Mouse (Mus musculus) embryonic fibroblast, embryonic 13.5 days (primary cell): ENCODE results near the gene Nexn. TPM values are rescaled to one million over a fixed set of nuclear protein-coding genes. Genes with fewer than 3 reads are reported as not detected.
A peak's percentile ranks its signal among the peaks of the same experiment; 100 is the strongest.
"Not testable (repeated sequence)": the region's sequence is repeated elsewhere in the genome, so short reads cannot be mapped to it uniquely, and the experiment has no call there.

Experiments used
- H3K27ac ChIP-seq: 2 replicates; pipeline ENCODE4 v1.5.1; 2012; ENCODE audit warnings: low read length, control low read depth, inconsistent platforms; ENCODE audit not compliant: insufficient read depth
- H3K4me1 ChIP-seq: 2 replicates; pipeline ENCODE4 v1.6.1; 2011; ENCODE audit warnings: low read length; ENCODE audit not compliant: control insufficient read depth, insufficient read depth
- H3K4me3 ChIP-seq: 2 replicates; pipeline ENCODE4 v1.5.1; 2011; ENCODE audit warnings: mild to moderate bottlenecking, control low read depth, low read length; ENCODE audit not compliant: insufficient read depth
- CTCF ChIP-seq: IDR thresholded peaks from 2 replicates; pipeline ENCODE4 v1.5.1; 2011; ENCODE audit warnings: mild to moderate bottlenecking, control low read depth, low read length, moderate library complexity, borderline replicate concordance; ENCODE audit not compliant: insufficient read depth
- POLR2A ChIP-seq: IDR thresholded peaks from 2 replicates; pipeline ENCODE4 v1.6.1; 2011; ENCODE audit warnings: low read depth, mild to moderate bottlenecking, control low read depth, low read length, moderate library complexity
- polyA plus RNA-seq: library from polyadenylated mRNA; stranded (reverse); fragments of >200 nt; gene quantifications from 2 replicates; pipeline ENCODE4 v1.2.4, GENCODE M21; 2011; ENCODE audit warnings: low read depth; ENCODE audit not compliant: missing spikeins, insufficient read length

Gene Nexn
- polyA plus RNA-seq, 1 experiment, result 144 TPM

DNA sequence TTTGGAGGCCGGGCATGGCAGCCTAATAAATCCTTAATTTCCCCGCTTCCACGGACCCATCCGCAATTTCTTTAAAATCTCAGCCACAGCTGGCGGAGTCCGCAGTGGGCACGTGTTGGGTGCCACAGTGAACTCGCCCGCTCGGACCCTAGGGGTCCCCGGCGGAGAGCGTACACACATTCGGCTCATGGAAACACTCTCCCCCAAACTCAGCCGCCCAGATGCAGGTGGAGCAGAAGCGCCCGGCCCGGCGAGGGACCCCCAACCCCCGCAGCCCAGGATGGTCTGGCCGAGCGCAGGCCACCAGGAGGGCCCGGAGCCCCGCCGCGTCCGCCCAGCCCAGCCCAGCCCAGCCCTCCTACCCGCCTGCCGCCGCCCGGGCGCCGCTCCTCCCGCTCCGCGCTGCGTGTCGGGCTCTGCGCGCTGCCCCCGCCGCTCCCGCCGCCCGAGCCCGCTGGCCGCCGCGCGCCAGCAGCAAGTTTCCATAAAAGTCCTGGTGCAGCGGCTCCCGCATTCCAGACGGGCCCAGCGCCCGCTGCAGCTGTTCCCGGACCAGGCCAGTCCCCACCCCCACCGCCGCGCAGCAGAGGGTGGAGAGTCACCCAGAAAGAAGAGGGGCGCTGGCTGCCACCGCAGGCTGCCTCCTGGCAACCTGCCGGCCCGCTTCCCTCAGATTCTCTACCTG lies 657 bp downstream of the Nexn start:
- H3K27ac ChIP-seq, result peak overlapping the region; percentile 80
- no peak for TF ChIP-seq CTCF
- no peak; the same call in 1 of the 2 replicates for TF ChIP-seq POLR2A
- H3K4me3 ChIP-seq, result peak overlapping the region; percentile 69
- H3K4me1 ChIP-seq, result 0 out of 2 replicates have a peak, but pooled peaks cover 2% of the 10 kb centered on the region

- TF ChIP-seq CTCF (no peak), POLR2A (peak; percentile 8; the same call in 1 of the 2 replicates)
- H3K27ac ChIP-seq, result peak overlapping the region; percentile 78
- H3K4me1 ChIP-seq, result 0 out of 2 replicates have a peak, but pooled peaks cover 2% of the 10 kb centered on the region
- peak overlapping the region; percentile 69 for H3K4me3 ChIP-seq
Measured at GRCm38 (mm10) chr3:152264830-152265229, 1.3 kb downstream of the Nexn start.

- Histone ChIP-seq H3K4me3 (peak overlapping the region; percentile 19; the same call in 1 of the 2 replicates), H3K4me1 (0 out of 2 replicates have a peak, but pooled peaks cover 2% of the 10 kb centered on the region), H3K27ac (peak overlapping the region; percentile 78; the same call in 1 of the 2 replicates)
- TF ChIP-seq POLR2A, result 0 out of 2 replicates have a peak, but pooled peaks have one; percentile 2
- no peak for TF ChIP-seq CTCF
Measured at GRCm38 (mm10) chr3:152264374-152264773, 1.8 kb downstream of the Nexn start.

DNA sequence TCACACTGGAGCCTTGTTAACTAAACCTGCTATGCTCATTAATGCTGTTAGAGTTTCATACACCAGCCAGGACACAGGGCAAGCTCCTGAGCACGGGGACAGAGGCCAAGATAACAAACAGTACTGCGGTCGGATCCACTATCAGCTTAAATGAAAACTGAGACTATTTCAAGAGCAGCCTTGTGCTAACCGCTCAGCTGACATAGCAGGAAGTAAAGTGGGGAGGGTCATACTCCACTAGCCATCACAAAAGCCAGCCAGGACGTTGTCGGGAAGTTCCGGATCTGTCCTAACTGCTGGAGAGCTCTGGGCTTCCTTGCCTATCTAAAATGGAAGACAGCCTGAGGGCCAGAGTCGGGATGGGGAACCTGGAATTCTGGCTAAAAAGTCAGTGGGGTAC lies 4.2 kb downstream of the Nexn start:
- Histone ChIP-seq H3K27ac (no peak overlapping the region), H3K4me3 (no peak overlapping the region), H3K4me1 (0 out of 2 replicates have a peak, but pooled peaks cover 2% of the 10 kb centered on the region)
- no peak for TF ChIP-seq CTCF
- TF ChIP-seq POLR2A, result no peak

GRCm38 (mm10) chr3:152261436-152261835 lies 4.7 kb downstream of the Nexn start:
- TF ChIP-seq POLR2A (no peak), CTCF (no peak)

GRCm38 (mm10) chr3:152260362-152260761 lies 5.8 kb downstream of the Nexn start:
- no peak overlapping the region for H3K4me3 ChIP-seq
- 0 out of 2 replicates have a peak, but pooled peaks cover 2% of the 10 kb centered on the region for H3K4me1 ChIP-seq
- TF ChIP-seq POLR2A (no peak), CTCF (no peak)
- H3K27ac ChIP-seq, result no peak overlapping the region

More at GRCm38 (mm10) chr3:152261436-152261835, 4.7 kb downstream of the Nexn start:
- no peak overlapping the region for H3K27ac ChIP-seq
- H3K4me1 ChIP-seq, result 0 out of 2 replicates have a peak, but pooled peaks cover 2% of the 10 kb centered on the region
- H3K4me3 ChIP-seq, result no peak overlapping the region

GRCm38 (mm10) chr3:152259409-152259808 lies 6.7 kb downstream of the Nexn start:
- H3K4me3 ChIP-seq, H3K4me1 ChIP-seq, H3K27ac ChIP-seq: not testable (repeated sequence)

DNA sequence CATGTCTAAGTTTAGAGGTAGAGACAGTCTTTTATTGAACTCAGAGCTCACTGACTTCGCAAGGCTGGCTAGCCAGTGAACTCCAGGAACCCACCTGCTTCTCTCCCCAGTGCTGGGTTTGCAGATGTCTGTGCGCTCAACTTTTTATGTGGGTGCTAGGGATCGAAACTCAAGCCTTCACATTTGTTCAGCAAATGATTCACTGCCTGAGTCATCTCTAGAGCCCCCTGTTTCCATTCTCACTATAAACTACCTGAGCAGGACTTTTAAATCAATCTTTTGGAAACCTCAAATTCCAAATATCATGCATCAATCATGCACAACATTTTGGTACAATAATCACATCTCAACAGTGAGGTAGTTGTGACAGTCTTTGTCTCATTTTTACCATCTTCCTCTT lies 8.6 kb downstream of the Nexn start:
- Histone ChIP-seq H3K4me1 (0 out of 2 replicates have a peak, but pooled peaks cover 2% of the 10 kb centered on the region), H3K27ac (no peak overlapping the region), H3K4me3 (no peak overlapping the region)
- no peak for TF ChIP-seq POLR2A
- TF ChIP-seq CTCF, result no peak

- Histone ChIP-seq H3K27ac (no peak overlapping the region), H3K4me1 (no peaks in the 10 kb centered on the region), H3K4me3 (no peak overlapping the region)
- TF ChIP-seq POLR2A (no peak), CTCF (no peak)
Measured at GRCm38 (mm10) chr3:152250487-152250886, 15.7 kb downstream of the Nexn start.

DNA sequence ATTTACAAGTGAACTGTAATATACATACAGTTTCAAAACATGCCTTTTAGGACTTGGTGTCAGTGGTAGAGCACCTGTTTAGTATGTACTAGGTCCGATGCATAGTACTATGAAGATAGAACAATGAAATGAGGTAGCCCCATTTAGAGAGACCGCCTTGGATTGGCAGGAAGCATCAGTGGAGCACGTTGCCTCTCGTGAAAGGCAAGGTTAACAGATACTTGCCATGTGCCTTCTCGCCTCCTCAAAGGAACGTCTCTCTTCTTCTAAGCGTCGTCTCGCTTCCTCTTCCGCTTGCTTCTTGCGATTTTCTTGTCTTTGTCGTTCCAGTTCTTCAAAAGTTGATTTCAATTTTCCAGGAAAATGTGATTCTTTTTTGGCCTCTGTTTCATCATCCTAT lies 18.4 kb downstream of the Nexn start:
- TF ChIP-seq POLR2A, result no peak
- no peak for TF ChIP-seq CTCF
- Histone ChIP-seq H3K4me1 (no peaks in the 10 kb centered on the region), H3K4me3 (no peak overlapping the region), H3K27ac (no peak overlapping the region)

DNA sequence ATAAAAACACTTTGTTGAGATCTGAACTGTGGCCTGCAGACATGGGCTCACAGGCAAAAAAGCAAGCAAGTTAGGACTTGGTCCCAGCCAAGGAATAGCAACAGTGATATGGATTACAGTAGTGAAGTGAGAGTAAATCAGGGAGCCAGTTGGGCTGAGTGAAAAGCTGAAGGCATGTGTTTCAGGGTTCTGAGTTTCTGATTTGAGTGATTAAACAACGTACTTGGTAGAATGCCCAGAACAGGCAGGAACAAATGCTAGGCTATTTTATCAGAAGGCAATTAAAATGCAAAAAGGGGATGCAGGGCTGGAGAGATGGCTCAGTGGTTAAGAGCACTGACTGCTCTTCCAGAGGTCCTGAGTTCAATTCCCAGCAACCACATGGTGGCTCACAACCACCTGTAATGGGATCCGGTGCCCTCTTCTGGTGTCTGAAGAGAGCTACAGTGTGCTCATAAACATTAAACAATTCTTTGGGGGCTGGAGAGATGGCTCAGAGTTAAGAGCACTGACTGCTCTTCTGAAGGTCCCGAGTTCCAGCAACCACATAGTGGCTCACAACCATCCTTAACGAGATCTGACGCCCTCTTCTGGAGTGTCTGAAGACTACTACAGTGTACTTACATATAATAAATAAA lies 20.8 kb downstream of the Nexn start:
- no peak overlapping the region for H3K4me3 ChIP-seq
- TF ChIP-seq CTCF, result no peak
- no peak overlapping the region for H3K27ac ChIP-seq
- no peaks in the 10 kb centered on the region for H3K4me1 ChIP-seq
